Mouse (Mus musculus) large intestine, adult 2 months (tissue): ENCODE data around the gene Rsph14. TPM values are rescaled to one million over a fixed set of nuclear protein-coding genes. Genes with fewer than 3 reads are reported as not detected.

Source experiments
- polyA plus RNA-seq: library from polyadenylated mRNA; depleted of rRNA; stranded (reverse); fragments of >200 nt; gene quantifications from 2 replicates; pipeline ENCODE4 v1.2.3, GENCODE M21; 2012; rRNA removed

Rsph14 gene
- polyA plus RNA-seq, 1 experiment = not detected

Other genes with a start within 250 kb of the Rsph14 start
- 1.1 and 1.7 TPM in 2 replicates for gene Gnaz, start 65.4 kb downstream of the Rsph14 start, polyA plus RNA-seq
- 1.6 TPM in 2 replicates for gene Rab36, start 4.5 kb upstream of the Rsph14 start, polyA plus RNA-seq
- 29.2 and 48.8 TPM in 2 replicates for gene Bcr, start 28.0 kb upstream of the Rsph14 start, polyA plus RNA-seq
- 26.2 and 40.2 TPM in 2 replicates for gene Specc1l, start 179.5 kb upstream of the Rsph14 start, polyA plus RNA-seq